In genomic region chr12:106399085-106399484, GRCm38 (mm10) we compare ENCODE assay signal across 23 mouse cellular contexts.
DNase-seq lines count a peak whose midpoint lies in the region; ATAC-seq and TF ChIP-seq lines count a peak whose summit lies in the region.
"Had no signal": no experiment of that assay in that cellular context is flagged by ENCODE, and none has a peak within 500 bp of the region (broad histone marks: within the 10 kb centered on the region; RNA-seq: fewer than 3 reads in every experiment).

No protein-coding gene starts in this region.

- no peak overlapping the region for H3K4me3 ChIP-seq in layer of hippocampus, adult 2 months
- no peak overlapping the region for H3K4me3 ChIP-seq in hindbrain, embryonic 14.5 days (replicated peaks; ENCODE audit: low read length)
- H3K4me3 ChIP-seq: embryonic facial prominence, embryonic 12.5 days; hindbrain, embryonic 10.5 days; left cerebral cortex, adult 2 months; limb, embryonic 10.5 days; midbrain, embryonic 15.5 days; myocyte had no signal

- peak overlapping the region; percentile 53; the same call in 1 of the 2 replicates for H3K27ac ChIP-seq in layer of hippocampus, adult 2 months
- H3K27ac ChIP-seq in hindbrain, embryonic 14.5 days: no peak overlapping the region
- H3K27ac ChIP-seq: embryonic facial prominence, embryonic 12.5 days; hindbrain, embryonic 10.5 days; left cerebral cortex, adult 2 months; limb, embryonic 10.5 days; midbrain, embryonic 15.5 days had no signal

- WGBS in hindbrain, embryonic 14.5 days: 82% methylated on average over 17 of the region's 17 CpGs

- peak; percentile 38 for DNase-seq in cerebellum, adult 11-12 months
- no peak for DNase-seq in cerebellum, postnatal 4 days (ENCODE audit: low spot score in 2 of 2)
- DNase-seq in layer of hippocampus, adult 2 months (ENCODE audit: low spot score in 2 of 2): peak; percentile 37 to 51
- no peak for DNase-seq in layer of hippocampus, postnatal 10 days (ENCODE audit: low spot score in 2 of 2)
- DNase-seq in cerebellum, postnatal 14 days: peak; percentile 16 to 71
- DNase-seq in layer of hippocampus, postnatal 36 days: peak; percentile 40 to 46
- no peak for DNase-seq in hindbrain, embryonic 14.5 days (ENCODE audit: low spot score)
- DNase-seq in lung, postnatal 4 days: no peak
- DNase-seq: adrenal gland, postnatal 14 days; gastrocnemius, postnatal 36 days; kidney, adult 18-20 months; kidney, postnatal 14 days; liver, postnatal 0 days; lung, postnatal 10 days; thymus, postnatal 36 days had no signal

- H3K9ac ChIP-seq in hindbrain, embryonic 14.5 days: no peak overlapping the region
- H3K9ac ChIP-seq: embryonic facial prominence, embryonic 12.5 days; liver, postnatal 0 days; midbrain, embryonic 15.5 days had no signal

- TF ChIP-seq CTCF in layer of hippocampus, adult 2 months (conservative IDR thresholded peaks at IDR 0.05): no peak

- H3K9me3 ChIP-seq in hindbrain, embryonic 14.5 days (ENCODE audit: control insufficient read depth, low read length): no peaks in the 10 kb centered on the region
- H3K9me3 ChIP-seq: embryonic facial prominence, embryonic 12.5 days; hindbrain, embryonic 10.5 days; limb, embryonic 10.5 days; midbrain, embryonic 15.5 days had no signal

- H3K4me1 ChIP-seq in hindbrain, embryonic 14.5 days (replicated peaks; ENCODE audit: control insufficient read depth, insufficient read depth, low read length): no peaks in the 10 kb centered on the region
- H3K4me1 ChIP-seq: embryonic facial prominence, embryonic 12.5 days; hindbrain, embryonic 10.5 days; limb, embryonic 10.5 days; midbrain, embryonic 15.5 days had no signal

- no peak overlapping the region for H3K4me2 ChIP-seq in hindbrain, embryonic 14.5 days (replicated peaks)
- H3K4me2 ChIP-seq: embryonic facial prominence, embryonic 12.5 days; midbrain, embryonic 15.5 days had no signal

- H3K27me3 ChIP-seq in hindbrain, embryonic 14.5 days (ENCODE audit: control insufficient read depth, insufficient read depth, low read length): no peaks in the 10 kb centered on the region
- H3K27me3 ChIP-seq: embryonic facial prominence, embryonic 12.5 days; midbrain, embryonic 15.5 days had no signal

- no peak for ATAC-seq in hindbrain, embryonic 14.5 days (ENCODE audit: low FRiP score)
- ATAC-seq: activated CD4-positive, CD25-positive, alpha-beta regulatory T cell, adult 4 months; liver, postnatal 0 days; midbrain, embryonic 15.5 days had no signal

- no peaks in the 10 kb centered on the region for H3K36me3 ChIP-seq in hindbrain, embryonic 14.5 days (replicated peaks; ENCODE audit: control insufficient read depth, insufficient read depth)
- H3K36me3 ChIP-seq: embryonic facial prominence, embryonic 12.5 days; G1E; hindbrain, embryonic 10.5 days; limb, embryonic 10.5 days; midbrain, embryonic 15.5 days had no signal

Comparison
In these comparisons a context has a peak if more than half of its experiments do, and no peak if none do; other contexts are left out.
1. DNase-seq: peak in cerebellum, adult 11-12 months (single experiment), layer of hippocampus, adult 2 months (2 of 2), cerebellum, postnatal 14 days (2 of 2) and layer of hippocampus, postnatal 36 days (2 of 2); none in cerebellum, postnatal 4 days (0 of 2), layer of hippocampus, postnatal 10 days (0 of 2), hindbrain, embryonic 14.5 days (single experiment) and lung, postnatal 4 days (0 of 2).